Mouse (Mus musculus) cortical plate, adult 2 months (tissue): Measurements from ENCODE around the gene Mgst3.
"Not testable (repeated sequence)": the region's sequence is repeated elsewhere in the genome, so short reads cannot be mapped to it uniquely, and the experiment has no call there.

Experiments used
- CTCF ChIP-seq: fragments of 200-500 bp; IDR thresholded peaks from 2 replicates; pipeline ENCODE4 v1.5.1; 2011; ENCODE audit warnings: mild to moderate bottlenecking, control low read depth, low read length; ENCODE audit not compliant: insufficient read depth; ENCODE audit errors: extremely low read depth
- POLR2A ChIP-seq: fragments of 200-500 bp; IDR thresholded peaks from 2 replicates; pipeline ENCODE4 v1.6.1; 2011; ENCODE audit warnings: mild to moderate bottlenecking, low read length, control low read depth; ENCODE audit not compliant: insufficient read depth; ENCODE audit errors: extremely low read depth

GRCm38 (mm10) chr1:167345994-167346520, 47.6 kb downstream of the Mgst3 start:
- not testable (repeated sequence) for TF ChIP-seq CTCF, POLR2A
